Mouse (Mus musculus) right cerebral cortex, adult 18-20 months (tissue): ENCODE results near the gene BC067074.
"Not testable (repeated sequence)": the region's sequence is repeated elsewhere in the genome, so short reads cannot be mapped to it uniquely, and the experiment has no call there.

Experiments
- DNase-seq: peaks from one replicate; pipeline ENCODE4 v3.0.0; 2022; ENCODE audit warnings: mixed read lengths

BC067074 gene

DNA sequence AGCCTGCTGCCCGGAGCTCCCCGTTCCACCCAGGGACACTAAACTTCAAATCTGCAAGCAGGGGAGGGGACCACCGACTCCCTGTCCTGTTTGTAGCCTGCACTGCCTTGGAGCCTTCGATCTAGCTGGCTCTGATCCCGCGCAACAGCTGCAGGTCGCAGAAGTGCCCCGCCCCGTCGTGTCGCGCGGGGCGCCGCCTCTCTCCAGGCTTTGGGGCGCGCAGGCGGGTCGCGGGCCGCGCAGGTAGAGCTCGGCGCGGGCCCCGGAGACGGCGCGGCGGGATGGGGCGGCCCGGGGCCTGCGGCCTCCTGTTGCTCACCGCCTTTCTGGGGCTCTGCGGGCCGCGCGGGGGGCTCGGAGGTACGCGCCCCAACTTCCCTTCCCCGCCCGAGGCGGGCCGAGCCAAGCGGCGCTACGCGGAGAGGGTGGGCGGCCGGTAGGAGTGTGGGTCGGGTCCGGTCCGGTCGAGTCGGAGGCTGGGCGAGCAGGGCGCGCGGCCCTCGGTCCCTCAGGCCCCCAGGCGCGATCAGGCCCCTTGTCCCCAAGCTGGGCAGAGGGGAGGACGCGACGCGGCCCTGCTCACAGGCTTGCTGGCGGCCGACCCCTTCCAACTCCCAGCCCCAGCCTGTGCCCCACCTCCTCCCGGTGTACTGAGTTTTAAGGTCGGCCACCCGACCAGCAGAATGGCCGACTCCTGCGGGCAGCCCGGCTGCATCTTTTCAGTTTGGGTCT, at the start of gene BC067074:
TSS of gene BC067074 (plus strand) at position 185 of the 732 bp plus-strand sequence.
- no peak for DNase-seq

DNA sequence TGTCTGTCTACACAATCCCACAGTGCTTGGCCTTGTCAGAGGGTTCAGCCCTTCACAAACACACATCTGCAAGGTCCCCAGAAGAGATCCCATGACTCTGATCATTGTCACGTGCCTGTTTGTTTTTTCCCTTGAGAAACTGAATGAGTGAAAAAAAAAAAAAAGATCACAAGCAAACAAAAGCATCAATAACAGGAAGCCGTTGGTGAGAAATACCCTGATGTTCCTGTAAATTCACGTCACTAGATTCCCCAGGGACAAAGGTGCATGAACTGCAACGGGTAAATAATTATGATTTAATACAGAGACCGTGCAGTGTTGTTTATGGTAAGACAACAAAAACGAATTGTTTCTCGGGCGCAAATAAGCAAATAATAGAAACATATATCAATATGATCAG, 47.9 kb upstream of the BC067074 start:
- DNase-seq = no peak

DNA sequence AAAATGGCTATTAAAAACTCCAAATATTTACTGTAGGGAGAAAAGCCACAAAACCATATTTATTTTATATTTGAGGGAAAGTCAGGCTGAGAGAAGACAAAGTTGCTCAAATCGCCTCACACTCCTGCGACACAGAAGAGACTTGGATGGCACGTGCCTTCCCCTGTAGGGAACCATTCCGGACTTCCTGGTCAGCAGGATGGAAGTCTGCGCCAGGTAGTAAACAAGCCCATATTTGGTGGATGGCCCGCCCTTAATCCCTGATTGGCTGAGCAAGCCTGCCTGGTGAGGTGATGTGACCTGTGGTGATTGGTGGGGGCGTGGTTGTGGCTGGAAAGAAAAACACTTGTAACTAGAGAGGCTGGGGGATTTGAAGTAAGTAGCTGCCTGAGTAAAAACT, 40.4 kb upstream of the BC067074 start:
- not testable (repeated sequence) for DNase-seq

DNA sequence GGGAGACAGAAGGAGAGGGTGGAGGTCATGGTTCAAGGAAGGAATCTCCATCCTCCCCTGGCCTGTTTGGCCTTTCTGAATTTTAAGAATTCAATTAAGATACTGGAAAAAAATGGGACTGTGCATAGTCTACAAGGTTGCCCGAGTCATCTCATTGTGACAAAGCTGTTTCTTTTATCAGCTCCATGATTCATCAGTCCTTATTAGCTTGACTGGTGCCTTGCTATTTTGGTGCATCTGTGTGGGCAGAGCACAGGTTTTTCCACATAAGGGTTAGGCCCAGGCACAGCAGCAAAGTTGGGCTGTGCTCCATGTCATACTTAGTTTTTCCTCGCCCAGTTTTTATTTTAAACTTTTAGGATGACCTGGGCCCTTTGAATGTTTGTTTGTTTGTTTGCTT, 36.2 kb upstream of the BC067074 start:
- no peak for DNase-seq

DNA sequence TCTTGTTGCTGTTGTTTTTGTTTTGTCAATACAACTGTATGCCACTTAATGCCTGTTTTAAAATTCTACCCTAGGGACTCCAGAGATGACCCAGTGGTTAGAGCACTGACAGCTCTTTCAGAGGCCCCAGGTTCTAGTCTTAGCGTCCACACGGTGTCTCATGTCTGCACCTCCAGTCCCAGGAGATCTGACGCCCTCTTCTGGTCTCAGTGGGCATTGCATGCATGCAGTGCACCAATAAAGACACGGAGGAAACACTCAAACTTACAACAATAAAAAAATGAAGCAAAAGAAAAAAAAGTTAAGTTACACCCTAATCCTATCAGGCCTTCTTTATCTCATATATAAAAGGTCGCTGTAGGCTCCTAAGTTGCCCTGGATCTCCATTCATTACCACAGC, 35.8 kb upstream of the BC067074 start:
- DNase-seq = no peak

DNA sequence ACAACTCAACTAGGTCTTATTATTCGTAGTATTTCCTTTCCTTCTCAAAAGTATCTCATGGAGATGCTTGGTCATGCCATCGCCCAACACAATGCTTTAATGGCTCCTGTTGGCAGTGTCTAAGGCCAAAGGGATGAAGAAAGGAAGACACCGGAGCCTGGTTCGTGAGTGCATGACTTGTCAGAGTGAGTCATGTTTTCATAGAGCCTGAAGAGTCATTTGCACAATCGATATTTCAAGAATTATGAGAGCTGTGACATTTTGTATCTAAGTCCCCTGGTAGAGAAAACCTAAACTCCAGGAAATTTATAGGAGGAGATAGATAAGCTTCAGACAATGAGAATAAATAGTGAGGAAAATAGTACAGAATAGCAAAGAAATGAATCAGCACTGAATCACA, 33.7 kb upstream of the BC067074 start:
- no peak for DNase-seq

DNA sequence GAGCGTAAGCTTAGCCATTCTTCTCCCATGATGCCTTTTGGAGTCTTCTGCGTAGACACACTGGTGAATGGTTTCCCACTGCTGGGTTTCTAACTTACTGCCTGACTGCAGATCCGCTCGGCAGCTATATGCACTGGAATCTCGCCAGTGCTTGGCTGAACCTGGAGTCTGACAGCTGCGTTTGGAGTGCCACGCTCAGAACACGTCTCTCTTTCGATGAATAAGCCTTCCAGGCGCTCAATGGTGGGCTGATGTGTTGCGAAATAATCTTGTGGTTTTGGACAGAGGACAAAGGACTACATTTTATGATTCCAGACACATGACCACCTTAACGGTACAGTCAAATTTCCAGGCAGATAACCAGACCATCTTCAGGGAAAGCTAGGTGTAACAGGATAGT, 30.1 kb upstream of the BC067074 start:
- DNase-seq = peak; percentile 32

DNA sequence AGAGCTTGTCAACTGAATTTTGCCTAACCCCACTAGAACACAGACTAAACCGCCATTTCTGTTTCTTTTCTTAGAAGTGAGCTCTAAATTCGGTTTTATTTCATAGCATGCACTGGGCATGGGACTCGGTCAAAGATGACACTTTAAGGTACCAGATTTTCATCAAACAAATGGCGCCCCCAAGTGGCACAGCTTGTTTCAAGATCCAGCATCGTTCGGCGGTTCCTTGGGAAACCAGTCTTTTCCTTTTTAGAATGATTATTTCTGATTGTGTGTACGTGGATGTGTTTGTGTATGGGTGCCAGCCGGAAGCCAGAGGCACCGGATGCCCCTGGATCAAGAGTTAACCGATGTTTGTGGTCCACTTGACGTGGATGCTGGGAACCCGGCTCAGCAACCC, 27.7 kb upstream of the BC067074 start:
- peak; percentile 33 for DNase-seq

DNA sequence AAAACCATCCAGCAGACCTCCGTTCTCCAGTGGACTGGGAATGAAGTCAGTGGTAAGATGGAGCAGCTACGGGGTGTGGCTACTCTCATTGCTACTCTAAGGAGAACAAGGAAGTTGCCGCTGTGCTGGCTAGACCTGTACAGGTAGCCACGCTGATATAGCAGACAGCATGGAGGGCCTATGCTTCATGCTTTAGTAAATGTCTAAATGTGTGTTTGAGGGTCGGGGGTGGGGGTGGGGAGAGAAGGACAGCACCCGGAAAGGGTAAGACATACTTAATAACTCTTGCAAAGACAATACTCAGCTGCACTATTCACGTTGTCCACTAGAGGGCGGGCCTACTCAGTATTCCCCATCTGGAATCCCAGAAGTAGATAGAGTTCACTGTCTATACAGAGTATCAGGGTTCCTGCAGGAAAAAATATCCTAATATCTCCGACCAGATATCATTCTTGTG, 26.4 kb upstream of the BC067074 start:
- peak; percentile 62 for DNase-seq

DNA sequence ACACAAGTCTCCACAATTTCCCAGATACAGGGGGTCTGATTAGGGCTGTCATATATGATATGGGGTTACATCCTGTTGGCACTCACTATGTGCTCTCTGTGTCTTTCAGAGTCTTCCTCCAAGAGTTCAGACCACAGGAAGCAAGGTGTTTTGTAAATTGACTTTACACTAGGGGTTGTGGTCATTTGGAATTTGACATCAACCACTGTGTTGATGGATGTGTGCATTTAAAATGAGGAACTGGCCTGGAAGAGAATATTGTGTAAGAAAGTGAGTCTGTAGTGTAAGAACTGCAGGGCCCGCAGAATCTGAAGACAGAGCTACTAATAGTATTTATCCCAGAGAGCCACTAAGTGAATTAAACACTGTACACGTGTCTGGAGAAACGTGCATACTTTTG, 25.8 kb upstream of the BC067074 start:
- no peak for DNase-seq

DNA sequence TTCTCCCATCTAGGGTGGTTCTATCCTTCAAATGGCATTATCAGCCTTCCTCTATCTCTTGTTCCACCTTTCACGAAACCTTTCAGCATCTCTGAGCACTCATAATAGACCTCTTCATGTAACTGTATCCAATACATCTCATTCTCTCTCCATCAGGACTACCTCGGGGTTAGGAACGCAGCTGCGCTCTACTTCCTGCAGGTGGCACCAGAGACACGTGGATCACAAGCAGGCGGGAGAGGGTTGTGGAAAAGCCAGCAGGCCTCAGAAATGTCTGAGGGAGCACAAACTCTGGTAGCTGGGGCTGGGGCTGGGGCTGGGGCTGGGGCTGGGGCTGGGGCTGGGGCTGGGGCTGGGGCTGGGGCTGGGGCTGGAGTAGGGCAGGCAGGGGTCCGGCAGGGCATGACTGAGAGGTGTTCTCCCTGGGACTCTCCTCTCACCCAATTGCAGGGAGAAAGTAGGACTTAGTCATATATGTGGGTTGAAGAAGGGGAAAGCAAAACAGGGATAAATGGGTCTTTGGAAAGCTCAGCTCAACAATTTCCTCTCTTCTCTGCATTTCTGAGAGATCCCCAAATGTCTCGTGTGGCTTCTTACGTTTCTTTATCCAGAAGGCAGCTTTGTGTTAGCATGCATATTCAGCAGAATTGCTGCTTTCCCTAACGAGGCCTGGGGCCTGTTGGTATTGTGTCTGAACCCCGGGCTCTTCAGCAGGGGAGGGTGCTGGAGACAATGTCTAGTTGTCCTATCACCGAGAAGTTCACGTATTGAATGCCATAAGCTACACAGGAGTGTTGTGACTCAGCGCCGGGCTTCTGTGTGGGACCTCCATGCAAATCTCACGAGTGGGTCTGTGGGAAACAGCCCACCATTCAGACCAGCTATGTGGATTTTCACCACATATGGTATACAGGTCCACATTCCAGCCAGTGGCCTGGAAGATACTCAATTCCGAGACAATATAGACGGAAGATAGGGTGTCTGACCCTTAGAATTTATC, 22.9 kb upstream of the BC067074 start:
- DNase-seq = peak; percentile 84

DNA sequence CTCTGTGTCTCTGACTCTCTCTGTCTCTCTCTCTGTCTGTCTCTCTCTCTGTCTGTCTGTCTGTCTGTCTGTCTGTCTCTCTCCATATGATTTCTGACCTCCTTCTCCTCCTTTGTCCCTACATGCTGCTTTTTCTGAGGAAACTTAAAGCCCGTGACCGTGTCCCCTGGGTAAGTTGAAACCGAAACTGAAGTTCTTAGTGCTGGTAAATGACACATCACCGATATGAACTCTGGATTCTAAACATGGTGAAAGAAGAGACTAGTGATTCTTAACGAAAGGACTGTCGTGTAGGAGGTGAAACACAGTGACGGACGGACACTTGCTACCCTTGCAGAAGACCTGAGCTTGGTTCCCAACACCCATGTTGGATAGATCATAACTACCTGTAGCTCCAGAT, 21.8 kb upstream of the BC067074 start:
- DNase-seq = no peak

DNA sequence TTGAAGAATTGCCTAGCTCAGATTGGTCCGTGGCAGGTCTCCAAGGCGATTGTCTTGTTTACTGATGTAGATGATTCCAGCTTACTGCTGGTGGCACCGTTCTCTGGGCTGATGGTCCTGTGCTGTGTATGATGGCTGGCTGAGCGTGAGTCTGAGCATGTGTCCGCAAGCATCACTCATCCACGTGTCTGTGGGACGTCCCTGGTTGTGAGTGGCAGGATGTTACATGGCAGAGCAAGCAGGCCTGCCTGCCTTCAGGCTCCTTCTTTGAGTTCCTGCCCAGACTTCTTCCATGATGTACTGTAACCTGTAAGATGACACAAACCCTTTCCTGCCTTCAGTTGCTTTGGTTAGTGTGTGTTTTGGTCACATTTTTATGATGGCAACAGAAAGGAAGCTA, 5.8 kb upstream of the BC067074 start:
- no peak for DNase-seq

DNA sequence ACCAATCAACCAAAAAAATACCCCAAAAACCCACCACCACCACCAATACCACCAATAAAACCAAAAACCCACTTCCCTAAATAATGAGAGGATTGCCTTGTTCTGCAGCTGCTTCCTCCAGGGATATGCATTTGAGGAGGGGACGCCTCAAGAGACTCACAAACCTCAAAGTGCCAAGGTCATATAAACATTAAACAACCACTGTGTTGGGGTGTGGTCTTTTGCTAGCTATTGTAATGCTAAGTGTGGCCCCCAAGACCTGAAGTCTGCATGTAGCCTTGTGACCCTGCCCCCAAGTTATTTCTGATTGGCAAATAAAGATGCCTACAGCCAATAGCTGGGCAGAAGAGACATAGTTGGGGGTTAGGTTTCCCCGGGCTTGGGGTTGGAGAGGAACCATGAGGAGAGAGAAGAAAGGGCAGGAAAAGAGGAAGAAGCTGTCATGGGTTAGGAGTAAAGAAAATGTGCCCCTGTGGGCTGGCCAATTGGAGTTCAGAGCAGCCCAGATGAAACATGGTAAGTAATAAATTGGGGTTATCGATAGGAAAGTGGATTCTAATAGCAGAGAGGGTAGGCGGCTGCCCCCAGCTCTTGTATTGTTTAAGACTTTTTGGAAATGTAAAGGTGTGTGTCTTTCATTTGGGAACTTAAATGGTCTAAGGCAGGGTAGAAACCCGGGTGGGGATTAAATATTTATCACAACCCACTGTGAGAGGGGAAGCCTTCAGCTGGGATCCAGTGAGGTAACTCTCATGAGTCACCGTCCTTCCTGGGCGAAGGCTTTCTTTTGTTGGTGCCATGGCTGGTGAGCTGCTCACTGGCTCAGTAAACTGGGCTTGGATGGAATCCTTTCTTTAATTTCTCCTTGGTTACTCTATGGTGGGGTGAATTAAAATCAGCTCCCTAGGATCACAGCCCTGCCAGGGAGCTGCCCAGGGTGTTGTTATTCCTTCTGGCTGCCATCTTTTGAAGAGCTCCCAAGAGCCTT, 4.5 kb upstream of the BC067074 start:
- DNase-seq = no peak

DNA sequence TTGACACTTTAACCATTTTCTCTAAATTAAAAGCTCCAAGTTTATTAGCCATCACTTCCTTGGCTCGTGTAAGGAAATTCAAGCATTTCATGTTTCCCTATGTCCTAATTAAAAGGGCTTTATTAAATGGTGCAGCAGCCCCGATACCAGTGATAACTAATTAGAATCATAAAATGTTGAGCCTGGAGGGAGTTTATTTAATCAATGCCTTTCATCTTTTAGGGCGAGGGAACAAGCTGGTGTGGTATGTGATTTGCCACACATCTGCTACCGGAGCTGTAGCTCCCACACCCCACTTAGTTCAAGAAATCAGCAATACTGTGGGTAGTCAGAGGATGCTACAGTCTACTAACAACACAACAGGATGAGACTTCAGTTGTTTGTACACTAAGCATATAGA, 3.2 kb upstream of the BC067074 start:
- DNase-seq = no peak

DNA sequence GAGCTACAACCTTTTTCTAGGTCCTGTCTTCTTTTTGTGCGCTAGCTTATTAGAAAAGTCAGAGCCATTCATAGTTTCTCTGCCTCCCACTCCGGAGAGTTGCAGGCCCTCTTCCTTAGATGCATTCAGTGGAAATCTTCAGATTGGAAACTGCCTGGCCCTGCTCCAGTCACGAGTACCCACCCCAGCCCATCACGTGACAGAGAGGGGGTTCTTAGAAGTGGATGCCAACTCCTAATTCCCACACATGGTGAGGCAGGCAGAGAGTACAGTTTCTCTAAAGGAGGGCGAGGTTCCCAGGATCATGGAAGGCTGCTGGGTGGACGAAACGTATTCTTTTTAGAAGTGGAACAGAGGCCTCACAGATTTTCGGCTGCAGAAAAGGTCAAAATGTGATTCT, 958 bp upstream of the BC067074 start:
- no peak for DNase-seq

DNA sequence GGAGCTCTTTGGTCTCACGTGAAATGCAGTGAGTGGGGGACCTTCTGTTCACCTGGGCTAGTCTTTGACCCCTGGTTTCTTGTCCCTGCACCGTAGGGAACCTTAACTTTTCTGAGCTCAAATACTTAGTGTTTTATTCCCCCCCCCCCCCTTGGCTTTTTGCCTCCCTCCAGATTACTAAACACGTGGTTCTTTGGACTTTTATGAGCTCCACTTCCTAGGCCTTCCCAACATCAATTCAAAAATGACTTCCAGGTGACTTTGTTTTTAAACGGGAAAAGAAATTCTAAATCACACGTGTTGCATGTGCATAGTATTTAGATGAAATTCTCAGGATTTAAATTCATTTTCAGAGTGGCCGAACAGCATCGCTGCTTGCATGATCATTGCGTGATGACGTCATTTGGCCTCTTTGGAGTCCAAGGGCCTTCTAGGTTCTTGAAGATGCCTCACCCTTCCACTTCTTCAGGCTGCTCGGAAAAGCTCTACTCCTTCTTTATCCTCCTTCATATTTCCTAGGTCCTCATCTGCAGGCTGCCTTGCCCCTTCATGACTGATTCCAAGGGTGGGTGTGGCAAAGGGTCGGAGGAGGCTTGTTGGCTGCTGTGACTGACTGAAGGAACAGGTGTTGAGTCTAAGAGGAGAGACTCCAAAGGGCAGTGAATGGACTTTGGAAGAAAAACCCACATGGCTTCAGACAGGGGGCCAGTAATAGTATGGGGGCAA, 911 bp downstream of the BC067074 start:
- DNase-seq = no peak

DNA sequence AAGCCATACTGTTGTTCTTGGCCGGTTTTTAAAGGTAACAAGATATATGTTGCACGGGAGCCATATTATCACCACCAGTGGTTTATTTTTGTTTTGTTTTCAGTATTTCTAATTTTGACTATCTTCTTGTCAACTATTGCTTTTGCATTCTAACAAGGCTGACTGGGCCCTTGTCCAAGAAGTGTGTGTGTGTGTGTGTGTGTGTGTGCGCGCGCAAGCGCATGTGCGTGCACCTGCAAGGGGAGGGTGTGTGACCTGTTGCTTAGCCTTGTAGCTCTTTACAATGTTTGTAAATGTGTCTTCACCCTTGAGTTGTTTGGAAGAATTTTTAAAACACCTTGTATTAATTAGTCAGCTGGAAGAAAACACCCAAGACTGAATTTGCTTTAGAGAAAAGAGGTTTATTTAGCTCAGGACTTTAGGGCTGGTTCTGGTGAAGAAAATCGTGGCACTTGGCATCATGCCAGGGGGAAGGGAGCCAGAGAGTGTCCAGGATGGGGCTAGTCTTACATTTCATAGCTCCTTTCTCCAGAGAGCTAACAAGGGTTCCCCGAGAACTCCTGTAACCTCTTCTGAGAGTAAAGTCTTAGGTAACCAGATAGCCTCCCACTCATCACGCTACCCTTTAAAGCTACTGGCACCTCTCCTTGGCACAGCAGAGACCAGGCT, 3.0 kb downstream of the BC067074 start:
- DNase-seq = no peak

DNA sequence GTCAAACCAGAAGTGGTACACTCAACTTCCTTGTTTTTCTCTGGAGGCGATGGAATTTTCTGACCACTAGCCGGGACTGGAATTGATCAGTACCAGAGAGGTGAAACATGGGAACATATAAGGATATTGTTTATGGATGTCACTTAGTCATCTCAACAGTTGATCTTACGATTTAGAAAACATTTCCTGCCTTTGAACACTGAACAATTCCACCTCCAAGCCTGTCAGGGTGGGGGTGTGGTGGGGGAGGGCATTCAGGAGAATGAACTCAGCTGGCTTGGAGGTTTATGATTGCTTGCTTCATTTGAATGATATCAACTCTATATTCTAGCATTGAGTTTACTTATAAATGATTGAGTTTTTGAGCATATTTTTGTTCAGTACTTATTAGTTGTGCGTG, 13.6 kb downstream of the BC067074 start:
- DNase-seq = no peak

DNA sequence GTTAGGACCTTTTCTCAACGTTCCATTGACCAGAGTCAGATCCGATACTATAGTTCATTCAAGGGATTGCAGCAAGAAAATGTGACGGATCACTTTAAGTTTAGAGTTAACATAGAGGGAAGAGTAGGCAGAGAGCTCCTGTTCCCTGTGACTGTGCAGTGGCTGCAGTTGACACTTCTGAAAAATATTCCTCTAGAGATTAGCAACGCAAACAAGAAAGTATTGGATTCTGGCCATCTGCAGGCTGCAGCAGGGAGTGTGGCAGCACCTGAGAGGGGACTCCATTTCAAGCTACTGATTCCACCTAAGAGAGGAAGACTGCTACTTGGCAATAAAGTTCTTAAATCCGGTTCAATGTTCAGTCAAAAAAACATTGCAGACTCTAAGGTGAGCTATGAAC, 26.6 kb downstream of the BC067074 start:
- no peak for DNase-seq

DNA sequence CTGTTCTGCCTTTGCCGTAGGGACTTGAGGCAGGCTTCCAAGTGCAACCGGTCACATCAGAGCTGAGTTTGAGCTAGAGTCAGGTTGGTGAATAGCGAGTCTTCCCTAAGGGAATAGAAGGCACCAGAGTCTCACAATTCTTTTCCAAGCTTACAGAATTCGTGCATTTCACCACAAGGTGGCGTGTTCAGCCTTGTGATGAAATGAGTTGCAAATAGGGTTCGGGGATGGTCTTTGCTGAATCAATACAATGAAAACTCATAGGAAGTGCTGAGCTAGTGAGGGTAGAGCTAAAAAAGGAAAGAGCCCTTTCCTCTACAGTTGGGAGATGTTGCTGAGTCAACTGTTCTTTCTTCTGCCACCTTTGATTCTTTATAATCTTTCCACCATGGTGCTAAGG, 29.0 kb downstream of the BC067074 start:
- peak; percentile 30 for DNase-seq
